Mouse (Mus musculus) liver, embryonic 14.5 days (tissue): ENCODE results near the gene Ube3b. TPM values are rescaled to one million over a fixed set of nuclear protein-coding genes. Genes with fewer than 3 reads are reported as not detected.

Source experiments
- ATAC-seq: fragments of 200-750 bp; cut with Nextera tagmentation; 2 replicates; pipeline ENCODE4 v1.8.0; 2017; ENCODE audit warnings: moderate number of reproducible peaks, mild to moderate bottlenecking, moderate library complexity; ENCODE audit not compliant: insufficient read depth
- DNase-seq, 3 experiments: peaks; one replicate each; pipeline ENCODE4 v3.0.0-alpha.2; 2012 to 2013; ENCODE audit warnings: low read depth in 3 of 3, low spot score in 3 of 3
- H3K27ac ChIP-seq: fragments of 300-500 bp; sonication (generic); 2 replicates; pipeline ENCODE4 v1.5.1; 2014; ENCODE audit warnings: moderate library complexity, mild to moderate bottlenecking, control low read depth, inconsistent platforms
- H3K27me3 ChIP-seq: fragments of 300-500 bp; sonication (generic); 2 replicates; pipeline ENCODE4 v1.6.1; 2014; ENCODE audit warnings: mild to moderate bottlenecking, low read length, moderate library complexity; ENCODE audit not compliant: control insufficient read depth, insufficient read depth
- H3K36me3 ChIP-seq: fragments of 300-500 bp; sonication (generic); replicated peaks from 2 replicates; pipeline ENCODE4 v1.6.1; 2014; ENCODE audit warnings: low read depth; ENCODE audit not compliant: control insufficient read depth, insufficient read depth
- H3K4me1 ChIP-seq, 2 experiments: fragments of 200-500 bp in 1 of 2; fragments of 300-500 bp in 1 of 2; sonication (generic) in 1 of 2; replicated peaks; 2 replicates each; pipeline ENCODE4 v1.6.1; 2012 to 2014; ENCODE audit warnings: antibody characterized with exemption in 1 of 2, inconsistent platforms in 1 of 2, low read length in 1 of 2; ENCODE audit not compliant: control insufficient read depth in 2 of 2, insufficient read depth in 2 of 2
- H3K4me2 ChIP-seq: fragments of 300-500 bp; sonication (generic); 2 replicates; pipeline ENCODE4 v1.6.1; 2014; ENCODE audit warnings: low read depth, mild to moderate bottlenecking, control low read depth, moderate library complexity
- H3K4me3 ChIP-seq, 2 experiments: fragments of 200-500 bp in 1 of 2; fragments of 300-500 bp in 1 of 2; sonication (generic) in 1 of 2; 2 replicates each; pipeline ENCODE4 v1.5.1; 2012 to 2014; ENCODE audit warnings: low read depth in 2 of 2, low read length in 2 of 2, mild to moderate bottlenecking in 2 of 2, control low read depth in 1 of 2, inconsistent platforms in 1 of 2, moderate library complexity in 1 of 2; ENCODE audit not compliant: insufficient read depth in 1 of 2
- H3K9ac ChIP-seq: fragments of 300-500 bp; sonication (generic); replicated peaks from 2 replicates; pipeline ENCODE4 v1.6.1; 2014; ENCODE audit warnings: mild to moderate bottlenecking, control low read depth, moderate library complexity
- H3K9me3 ChIP-seq: fragments of 300-500 bp; sonication (generic); 2 replicates; pipeline ENCODE4 v1.6.1; 2016; ENCODE audit warnings: low read length, mixed read lengths; ENCODE audit not compliant: control insufficient read depth
- CTCF ChIP-seq: IDR thresholded peaks from 2 replicates; pipeline ENCODE4 v1.5.1; 2016; ENCODE audit warnings: antibody characterized with exemption, low read depth, control low read depth
- EP300 ChIP-seq: IDR thresholded peaks from 2 replicates; pipeline ENCODE4 v1.6.1; 2016; ENCODE audit warnings: antibody characterized with exemption, low read depth
- WGBS: fragments of 180-500 bp; shearing (Covaris S2); extraction: QIAGEN DNeasy Blood & Tissue Kit; methylation state at CpG from one replicate; pipeline ENCODE4 v1.1.7; 2014; ENCODE audit not compliant: insufficient replicate concordance; 5-methylcytosine and 5-hydroxymethylcytosine counted together
- polyA plus RNA-seq, 2 experiments: library from polyadenylated mRNA; depleted of rRNA in 1 of 2; stranded (reverse) in 1 of 2; unstranded in 1 of 2; fragments of >200 nt; fragmentation: Nextera tagmentation in 1 of 2; extraction: Ambion mirVana in 1 of 2; gene quantifications; 2 replicates each; pipeline versions ENCODE4 v1.2.1 to v1.2.3; 2012 to 2014

The Ube3b gene
- polyA plus RNA-seq, 2 experiments: 12.9 to 14.6 TPM

DNA sequence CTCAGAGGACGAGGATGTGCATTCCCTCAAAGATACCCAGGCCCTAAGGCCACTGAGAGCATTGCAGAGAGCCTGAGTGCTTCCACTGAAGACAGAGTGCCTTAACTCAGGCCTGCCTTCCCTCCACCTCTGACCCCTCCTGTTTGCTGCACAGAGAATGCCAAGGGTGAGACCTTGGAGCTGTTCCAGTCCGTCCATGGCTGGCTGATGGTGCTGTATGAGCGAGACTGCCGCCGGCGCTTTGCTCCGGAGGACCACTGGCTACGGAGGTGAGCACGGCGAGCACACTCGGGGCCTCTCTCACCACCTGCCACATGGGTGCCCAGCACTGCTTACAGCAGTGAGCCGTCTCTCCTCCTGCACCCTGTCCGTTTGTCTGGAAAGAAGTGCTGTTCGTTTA is 26.2 kb downstream of the Ube3b start:
- Histone ChIP-seq H3K27me3 (no peaks in the 10 kb centered on the region), H3K9me3 (no peaks in the 10 kb centered on the region), H3K9ac (no peak overlapping the region), H3K4me2 (no peak overlapping the region), H3K27ac (no peak overlapping the region), H3K4me3 (no peak overlapping the region), H3K36me3 (peaks cover 45% of the 10 kb centered on the region), H3K4me1 (no peaks in the 10 kb centered on the region)
- no peak for DNase-seq
- no peak for ATAC-seq
- TF ChIP-seq EP300 (no peak), CTCF (no peak)
- 88% methylated on average over 14 of the region's 14 CpGs for WGBS

GRCm38 (mm10) chr5:114407269-114407668 is 26.9 kb downstream of the Ube3b start:
- Histone ChIP-seq H3K9me3 (no peaks in the 10 kb centered on the region), H3K4me1 (no peaks in the 10 kb centered on the region), H3K27me3 (no peaks in the 10 kb centered on the region), H3K36me3 (peaks cover 49% of the 10 kb centered on the region), H3K27ac (no peak overlapping the region), H3K4me2 (no peak overlapping the region), H3K9ac (no peak overlapping the region), H3K4me3 (no peak overlapping the region)
- ATAC-seq: no peak
- 86% methylated on average over 10 of the region's 10 CpGs for WGBS
- TF ChIP-seq EP300 (no peak), CTCF (no peak)
- DNase-seq: no peak

GRCm38 (mm10) chr5:114407810-114408209 is 27.4 kb downstream of the Ube3b start:
- H3K36me3 ChIP-seq: peaks cover 50% of the 10 kb centered on the region
- H3K27ac ChIP-seq: no peak overlapping the region
- H3K27me3 ChIP-seq: no peaks in the 10 kb centered on the region
- ATAC-seq: no peak
- H3K4me2 ChIP-seq: no peak overlapping the region
- 85% methylated on average over 9 of the region's 9 CpGs for WGBS
- DNase-seq: no peak
- H3K4me1 ChIP-seq: no peaks in the 10 kb centered on the region
- no peaks in the 10 kb centered on the region for H3K9me3 ChIP-seq
- no peak overlapping the region for H3K9ac ChIP-seq
- H3K4me3 ChIP-seq: no peak overlapping the region
- TF ChIP-seq EP300 (no peak), CTCF (no peak)

- no peak for ATAC-seq
- H3K4me1 ChIP-seq: no peaks in the 10 kb centered on the region
- H3K4me3 ChIP-seq: no peak overlapping the region
- no peak overlapping the region for H3K4me2 ChIP-seq
- WGBS: 84% methylated on average over 11 of the region's 11 CpGs
- H3K9me3 ChIP-seq: no peaks in the 10 kb centered on the region
- no peak for TF ChIP-seq EP300
- no peak for TF ChIP-seq CTCF
- H3K36me3 ChIP-seq: peaks cover 52% of the 10 kb centered on the region
- no peak overlapping the region for H3K27ac ChIP-seq
- H3K9ac ChIP-seq: no peak overlapping the region
- no peaks in the 10 kb centered on the region for H3K27me3 ChIP-seq
- no peak for DNase-seq
Observed at GRCm38 (mm10) chr5:114408846-114409245, 28.4 kb downstream of the Ube3b start.

DNA sequence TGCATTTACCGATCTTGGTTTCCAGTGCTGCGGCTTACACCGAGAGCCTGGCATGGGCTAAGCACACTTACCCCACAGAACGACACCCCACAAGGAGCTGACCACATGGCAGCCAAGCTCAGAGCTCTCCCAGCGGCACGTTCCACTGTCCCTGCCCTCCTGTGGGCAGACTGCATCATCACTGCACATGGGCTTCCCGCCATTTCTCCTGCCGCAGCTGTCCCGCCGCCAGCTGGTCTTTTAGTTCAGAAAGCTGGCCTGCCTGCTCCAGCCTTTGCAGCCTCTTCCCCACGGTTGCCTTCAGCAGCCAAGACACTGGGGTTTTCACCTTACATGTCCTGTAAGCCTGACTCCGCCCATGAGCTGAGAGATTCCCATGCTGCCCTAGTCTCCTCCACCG is 30.0 kb downstream of the Ube3b start:
- no peak for ATAC-seq
- peaks cover 41% of the 10 kb centered on the region for H3K36me3 ChIP-seq

More for the DNA sequence above, 30.0 kb downstream of the Ube3b start:
- Histone ChIP-seq H3K9ac (no peak overlapping the region), H3K27ac (no peak overlapping the region), H3K4me2 (no peak overlapping the region), H3K27me3 (no peaks in the 10 kb centered on the region), H3K9me3 (no peaks in the 10 kb centered on the region), H3K4me3 (no peak overlapping the region), H3K4me1 (no peaks in the 10 kb centered on the region)
- no peak for DNase-seq
- TF ChIP-seq CTCF: no peak
- TF ChIP-seq EP300: no peak
- 87% methylated on average over 13 of the region's 13 CpGs for WGBS
